13 mouse cellular contexts compared by ENCODE assay signal in the genomic region with DNA sequence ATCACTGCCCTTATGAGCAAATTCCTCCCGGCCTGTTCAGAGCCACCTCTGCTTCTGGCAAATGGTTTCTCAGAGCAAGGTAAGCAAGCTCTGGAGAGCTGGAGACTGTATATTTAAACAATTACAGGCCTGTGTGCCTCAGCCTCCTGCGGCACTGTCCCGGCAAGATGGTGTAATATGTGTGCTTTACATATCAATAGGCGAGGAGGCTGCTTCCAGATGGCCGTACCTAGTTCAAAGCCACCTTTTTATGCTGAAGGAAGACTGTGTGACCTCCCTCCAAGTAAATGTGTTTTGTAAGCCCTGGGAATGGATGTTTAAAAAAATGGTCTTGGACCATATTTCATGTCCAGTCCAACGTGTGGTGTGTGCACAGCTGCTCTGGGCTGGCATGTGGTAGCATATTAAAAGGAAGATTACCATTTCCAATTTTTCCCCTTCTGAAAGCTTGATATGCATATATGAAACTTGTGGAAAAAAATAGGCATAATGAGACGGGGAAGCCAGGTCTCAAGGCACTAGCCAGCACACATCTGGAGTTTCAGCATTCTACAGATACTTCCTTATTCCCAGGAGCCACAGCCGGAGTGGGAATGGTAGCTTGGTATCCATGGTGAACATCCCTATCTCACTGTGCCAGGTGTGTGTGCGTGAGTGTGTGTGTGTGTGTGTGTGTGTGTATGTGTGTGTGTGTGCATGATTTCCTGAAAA.
A peak's percentile ranks its signal among the peaks of the same experiment; 100 is the strongest.
DNase-seq lines count a peak whose midpoint lies in the region; ATAC-seq and TF ChIP-seq lines count a peak whose summit lies in the region.
"Had no signal": no experiment of that assay in that cellular context is flagged by ENCODE, and none has a peak within 500 bp of the region (broad histone marks: within the 10 kb centered on the region; RNA-seq: fewer than 3 reads in every experiment).

No protein-coding gene starts in this region.

- TF ChIP-seq EP300 in liver, postnatal 0 days (IDR thresholded peaks at IDR 0.05; ENCODE audit: low read depth), result no peak

- no peaks in the 10 kb centered on the region for H3K27me3 ChIP-seq in forebrain, embryonic 14.5 days (replicated peaks; ENCODE audit: control insufficient read depth, insufficient read depth, low read length)
- H3K27me3 ChIP-seq in limb, embryonic 14.5 days (ENCODE audit: control insufficient read depth, insufficient read depth, low read length), result no peaks in the 10 kb centered on the region
- no peaks in the 10 kb centered on the region for H3K27me3 ChIP-seq in neural tube, embryonic 13.5 days
- H3K27me3 ChIP-seq in liver, postnatal 0 days (ENCODE audit: insufficient read depth, low read length), result no peaks in the 10 kb centered on the region

- H3K36me3 ChIP-seq in forebrain, embryonic 14.5 days (ENCODE audit: control insufficient read depth, insufficient read depth, low read length), result no peaks in the 10 kb centered on the region
- H3K36me3 ChIP-seq in limb, embryonic 14.5 days (ENCODE audit: control insufficient read depth, insufficient read depth, low read length), result no peaks in the 10 kb centered on the region
- H3K36me3 ChIP-seq in neural tube, embryonic 13.5 days, result no peaks in the 10 kb centered on the region
- H3K36me3 ChIP-seq in liver, postnatal 0 days (replicated peaks; ENCODE audit: insufficient read depth, low read length), result no peaks in the 10 kb centered on the region
- H3K36me3 ChIP-seq: G1E had no signal

- peaks cover 38% of the 10 kb centered on the region for H3K4me1 ChIP-seq in forebrain, embryonic 14.5 days (ENCODE audit: control insufficient read depth, insufficient read depth, low read length)
- peaks cover 34% of the 10 kb centered on the region for H3K4me1 ChIP-seq in limb, embryonic 14.5 days (ENCODE audit: control insufficient read depth, insufficient read depth, low read length)
- peaks cover 50% of the 10 kb centered on the region for H3K4me1 ChIP-seq in neural tube, embryonic 13.5 days (replicated peaks)
- H3K4me1 ChIP-seq in liver, postnatal 0 days (ENCODE audit: insufficient read depth), result peaks cover 6% of the 10 kb centered on the region; the same call in 1 of the 2 replicates

- no peak for TF ChIP-seq POLR2A in limb, embryonic 14.5 days (IDR thresholded peaks at IDR 0.05; ENCODE audit: borderline replicate concordance, extremely low read depth, insufficient read depth, insufficient read length)

- TF ChIP-seq CTCF in liver, postnatal 0 days (IDR thresholded peaks at IDR 0.05; ENCODE audit: low read depth), result no peak

- DNase-seq in embryo, embryonic 11 days, result peak; percentile 43
- no peak for DNase-seq in embryo, embryonic 9.5 days (ENCODE audit: extremely low spot score)
- peak; percentile 54 for DNase-seq in forebrain, embryonic 14.5 days (ENCODE audit: low spot score)
- DNase-seq in limb, embryonic 14.5 days (ENCODE audit: low spot score), result peak; percentile 21
- no peak for DNase-seq in liver, postnatal 0 days
- DNase-seq in left cerebral cortex, adult 11 months (ENCODE audit: low spot score), result no peak
- DNase-seq: cerebellum, postnatal 25 days; gastrocnemius, postnatal 14 days; lung, adult 18-20 months had no signal

- H3K4me3 ChIP-seq in forebrain, embryonic 14.5 days (ENCODE audit: low read depth, low read length), result no peak overlapping the region
- no peak overlapping the region for H3K4me3 ChIP-seq in limb, embryonic 14.5 days (replicated peaks; ENCODE audit: low read length)
- H3K4me3 ChIP-seq in neural tube, embryonic 13.5 days, result no peak overlapping the region
- H3K4me3 ChIP-seq in liver, postnatal 0 days (ENCODE audit: low read depth, low read length), result no peak overlapping the region

- peak; percentile 47 for ATAC-seq in forebrain, embryonic 14.5 days
- no peak for ATAC-seq in limb, embryonic 14.5 days (ENCODE audit: low FRiP score, low read depth)
- ATAC-seq in neural tube, embryonic 13.5 days (ENCODE audit: low read depth), result 0 out of 2 replicates have a peak, but pooled peaks have one; percentile 36
- ATAC-seq in liver, postnatal 0 days, result no peak
- no peak for ATAC-seq in megakaryocyte-erythroid progenitor cell, adult 5-6 weeks (replicated peaks; ENCODE audit: low FRiP score, low TSS enrichment, poor library complexity, severe bottlenecking)
- ATAC-seq: intestine, postnatal 0 days had no signal

- no peak overlapping the region for H3K4me2 ChIP-seq in forebrain, embryonic 14.5 days (ENCODE audit: low read length)
- no peak overlapping the region for H3K4me2 ChIP-seq in limb, embryonic 14.5 days (replicated peaks; ENCODE audit: low read depth, low read length, severe bottlenecking)
- no peak overlapping the region for H3K4me2 ChIP-seq in neural tube, embryonic 13.5 days
- no peak overlapping the region for H3K4me2 ChIP-seq in liver, postnatal 0 days (ENCODE audit: low read depth, low read length)

- H3K27ac ChIP-seq in forebrain, embryonic 14.5 days (ENCODE audit: low read depth, low read length), result peak overlapping the region; percentile 33; the same call in 1 of the 2 replicates
- no peak overlapping the region for H3K27ac ChIP-seq in limb, embryonic 14.5 days (replicated peaks; ENCODE audit: low read depth, low read length)
- H3K27ac ChIP-seq in neural tube, embryonic 13.5 days (replicated peaks), result peak overlapping the region; percentile 64
- no peak overlapping the region for H3K27ac ChIP-seq in liver, postnatal 0 days (ENCODE audit: low read depth)

- no peaks in the 10 kb centered on the region for H3K9me3 ChIP-seq in forebrain, embryonic 14.5 days (replicated peaks; ENCODE audit: control insufficient read depth, low read length)
- no peaks in the 10 kb centered on the region for H3K9me3 ChIP-seq in limb, embryonic 14.5 days (ENCODE audit: control insufficient read depth, low read length)
- no peaks in the 10 kb centered on the region for H3K9me3 ChIP-seq in neural tube, embryonic 13.5 days
- H3K9me3 ChIP-seq in liver, postnatal 0 days (ENCODE audit: low read length), result no peaks in the 10 kb centered on the region
- H3K9me3 ChIP-seq: G1E had no signal

- H3K9ac ChIP-seq in forebrain, embryonic 14.5 days (ENCODE audit: low read length), result no peak overlapping the region
- H3K9ac ChIP-seq in limb, embryonic 14.5 days (ENCODE audit: low read depth, low read length, severe bottlenecking), result no peak overlapping the region
- H3K9ac ChIP-seq in neural tube, embryonic 13.5 days, result no peak overlapping the region
- H3K9ac ChIP-seq in liver, postnatal 0 days (replicated peaks), result no peak overlapping the region

- 32% methylated on average over 9 of the region's 9 CpGs for WGBS in forebrain, embryonic 14.5 days
- WGBS in limb, embryonic 14.5 days, result 29% methylated on average over 9 of the region's 9 CpGs
- 16% methylated on average over 9 of the region's 9 CpGs for WGBS in neural tube, embryonic 13.5 days
- 72% methylated on average over 9 of the region's 9 CpGs for WGBS in liver, postnatal 0 days (ENCODE audit: insufficient replicate concordance)

Comparison
In these comparisons a context has a peak if more than half of its experiments do, and no peak if none do; other contexts are left out.
1. DNase-seq: peak in embryo, embryonic 11 days (single experiment), forebrain, embryonic 14.5 days (single experiment) and limb, embryonic 14.5 days (single experiment); none in embryo, embryonic 9.5 days (single experiment), liver, postnatal 0 days (single experiment) and left cerebral cortex, adult 11 months (single experiment).
2. ATAC-seq: peak in forebrain, embryonic 14.5 days (single experiment) and neural tube, embryonic 13.5 days (single experiment); none in limb, embryonic 14.5 days (single experiment), liver, postnatal 0 days (single experiment) and megakaryocyte-erythroid progenitor cell, adult 5-6 weeks (single experiment).
3. H3K27ac ChIP-seq: peak in forebrain, embryonic 14.5 days (single experiment) and neural tube, embryonic 13.5 days (single experiment); none in limb, embryonic 14.5 days (single experiment) and liver, postnatal 0 days (single experiment).